Mouse (Mus musculus): Measurements from ENCODE around the gene Tubb3. TPM values are rescaled to one million over a fixed set of nuclear protein-coding genes. Genes with fewer than 3 reads are reported as not detected.
"Not testable (repeated sequence)": the region's sequence is repeated elsewhere in the genome, so short reads cannot be mapped to it uniquely, and the experiment has no call there.

Gene Tubb3
- polyA plus RNA-seq, 1 experiment from 2014 or later, result 55.7 TPM

DNA sequence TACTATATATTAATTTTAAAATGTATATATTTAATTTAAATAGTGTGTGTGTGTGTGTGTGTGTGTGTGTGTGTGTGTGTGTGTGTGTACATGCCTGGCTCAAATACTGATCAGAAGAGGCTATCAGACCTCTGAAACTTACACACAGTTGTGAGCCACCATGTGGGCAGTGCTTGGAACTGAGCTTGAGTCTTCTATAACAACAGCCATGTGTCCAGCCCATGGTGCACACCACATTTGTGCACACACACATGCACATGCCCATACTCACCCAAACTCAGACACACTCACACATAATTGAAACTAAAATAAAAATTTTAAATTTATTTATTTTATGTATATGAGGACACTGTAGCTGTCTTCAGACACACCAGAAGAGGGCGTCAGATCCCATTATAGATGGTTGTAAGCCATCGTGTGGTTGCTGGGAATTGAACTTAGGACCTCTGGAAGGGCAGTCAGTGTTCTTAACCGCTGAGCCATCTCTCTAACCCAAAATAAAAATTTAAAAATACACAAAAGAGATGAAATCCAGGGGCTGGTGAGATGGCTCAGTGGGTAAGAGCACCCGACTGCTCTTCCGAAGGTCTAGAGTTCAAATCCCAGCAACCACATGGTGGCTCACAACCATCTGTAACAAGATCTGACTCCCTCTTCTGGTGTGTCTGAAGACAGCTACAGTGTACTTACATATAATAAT, 3.9 kb downstream of the Tubb3 start:
- H3K4me3 ChIP-seq (replicated peaks); H3K9ac ChIP-seq; H3K9me3 ChIP-seq; H3K27ac ChIP-seq; ATAC-seq (ENCODE audit: insufficient read depth, low FRiP score, low read depth); H3K36me3 ChIP-seq; H3K4me2 ChIP-seq: not testable (repeated sequence)
- Histone ChIP-seq H3K4me1 (peaks cover 13% of the 10 kb centered on the region; the same call in 1 of the 2 replicates), H3K27me3 (replicated peaks) (peaks cover 39% of the 10 kb centered on the region)
- 76% methylated on average over 5 of the region's 5 CpGs for WGBS

- H3K36me3 ChIP-seq, result no peaks in the 10 kb centered on the region
- H3K9ac ChIP-seq, result no peak overlapping the region
- WGBS, result 82% methylated on average over 8 of the region's 8 CpGs
- H3K4me1 ChIP-seq, result peaks cover 9% of the 10 kb centered on the region; the same call in 1 of the 2 replicates
- H3K27me3 ChIP-seq (replicated peaks), result peaks cover 27% of the 10 kb centered on the region
- H3K27ac ChIP-seq, result no peak overlapping the region
- no peaks in the 10 kb centered on the region for H3K9me3 ChIP-seq
- peak; percentile 27; the same call in 1 of the 2 replicates for ATAC-seq (ENCODE audit: insufficient read depth, low FRiP score, low read depth)
- H3K4me3 ChIP-seq (replicated peaks), result no peak overlapping the region
- H3K4me2 ChIP-seq, result no peak overlapping the region
Observed at GRCm38 (mm10) chr8:123415967-123416943, 5.0 kb downstream of the Tubb3 start.

- Histone ChIP-seq H3K27me3 (replicated peaks) (peaks cover 20% of the 10 kb centered on the region), H3K9ac (no peak overlapping the region), H3K36me3 (no peaks in the 10 kb centered on the region), H3K27ac (no peak overlapping the region), H3K4me2 (no peak overlapping the region), H3K9me3 (no peaks in the 10 kb centered on the region), H3K4me3 (replicated peaks) (no peak overlapping the region), H3K4me1 (0 out of 2 replicates have a peak, but pooled peaks cover under 1% of the 10 kb centered on the region)
- WGBS, result 72% methylated on average over 8 of the region's 8 CpGs
- ATAC-seq (ENCODE audit: insufficient read depth, low FRiP score, low read depth), result no peak
Observed at GRCm38 (mm10) chr8:123416944-123417555, 5.8 kb downstream of the Tubb3 start.

DNA sequence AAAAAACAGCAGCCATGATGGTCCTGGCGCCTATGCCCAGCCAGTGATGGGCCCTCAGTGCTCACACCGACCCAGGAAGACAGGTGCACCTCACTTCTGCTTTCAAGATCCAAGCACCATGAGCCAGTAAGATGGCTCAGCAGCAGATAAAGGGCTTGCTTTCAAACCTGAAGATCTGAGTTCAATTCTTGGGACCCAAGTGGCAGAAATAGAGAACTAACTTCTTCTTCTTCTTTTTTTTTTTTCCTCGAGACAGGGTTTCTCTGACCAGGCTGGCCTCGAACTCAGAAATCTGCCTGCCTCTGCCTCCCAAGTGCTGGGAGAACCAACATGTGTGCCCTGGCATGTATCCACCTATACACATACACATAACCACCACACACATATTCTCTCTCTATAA, 8.5 kb downstream of the Tubb3 start:
- H3K27ac ChIP-seq, result no peak overlapping the region
- H3K9me3 ChIP-seq, result no peaks in the 10 kb centered on the region
- H3K4me3 ChIP-seq (replicated peaks), result no peak overlapping the region
- no peaks in the 10 kb centered on the region for H3K36me3 ChIP-seq
- ATAC-seq (ENCODE audit: insufficient read depth, low FRiP score, low read depth), result no peak
- H3K9ac ChIP-seq, result no peak overlapping the region
- H3K27me3 ChIP-seq (replicated peaks), result no peaks in the 10 kb centered on the region
- WGBS, result 79% methylated on average over 4 of the region's 4 CpGs
- H3K4me2 ChIP-seq, result no peak overlapping the region
- H3K4me1 ChIP-seq, result peaks cover 3% of the 10 kb centered on the region; the same call in 1 of the 2 replicates

- no peaks in the 10 kb centered on the region for H3K9me3 ChIP-seq
- no peaks in the 10 kb centered on the region for H3K36me3 ChIP-seq
- H3K4me2 ChIP-seq, result no peak overlapping the region
- peaks cover 3% of the 10 kb centered on the region; the same call in 1 of the 2 replicates for H3K4me1 ChIP-seq
- no peaks in the 10 kb centered on the region for H3K27me3 ChIP-seq (replicated peaks)
- H3K4me3 ChIP-seq (replicated peaks), result no peak overlapping the region
- no peak overlapping the region for H3K27ac ChIP-seq
- no peak overlapping the region for H3K9ac ChIP-seq
- ATAC-seq (ENCODE audit: insufficient read depth, low FRiP score, low read depth), result no peak
- 91% methylated on average over 34 of the region's 34 CpGs for WGBS
Observed at GRCm38 (mm10) chr8:123420525-123421281, 9.5 kb downstream of the Tubb3 start.

DNA sequence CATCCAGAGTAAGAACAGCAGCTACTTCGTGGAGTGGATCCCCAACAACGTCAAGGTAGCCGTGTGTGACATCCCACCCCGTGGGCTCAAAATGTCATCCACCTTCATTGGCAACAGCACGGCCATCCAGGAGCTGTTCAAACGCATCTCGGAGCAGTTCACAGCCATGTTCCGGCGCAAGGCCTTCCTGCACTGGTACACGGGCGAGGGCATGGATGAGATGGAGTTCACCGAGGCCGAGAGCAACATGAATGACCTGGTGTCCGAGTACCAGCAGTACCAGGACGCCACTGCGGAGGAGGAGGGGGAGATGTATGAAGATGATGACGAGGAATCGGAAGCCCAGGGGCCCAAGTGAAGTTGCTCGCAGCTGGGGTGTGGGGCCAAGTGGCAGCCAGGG, 10.1 kb downstream of the Tubb3 start:
- Histone ChIP-seq H3K4me2 (no peak overlapping the region), H3K27ac (no peak overlapping the region), H3K4me1 (peaks cover 3% of the 10 kb centered on the region; the same call in 1 of the 2 replicates), H3K9me3 (no peaks in the 10 kb centered on the region), H3K27me3 (replicated peaks) (no peaks in the 10 kb centered on the region), H3K9ac (no peak overlapping the region), H3K4me3 (replicated peaks) (no peak overlapping the region), H3K36me3 (no peaks in the 10 kb centered on the region)
- no peak for ATAC-seq (ENCODE audit: insufficient read depth, low FRiP score, low read depth)
- 85% methylated on average over 19 of the region's 19 CpGs for WGBS

GRCm38 (mm10) chr8:123422056-123422780, 11.0 kb downstream of the Tubb3 start:
- Histone ChIP-seq H3K4me3 (replicated peaks) (peak overlapping the region; percentile 23; the same call in 1 of the 2 replicates), H3K36me3 (no peaks in the 10 kb centered on the region), H3K4me1 (peaks cover 3% of the 10 kb centered on the region; the same call in 1 of the 2 replicates), H3K9ac (no peak overlapping the region), H3K9me3 (peaks cover 6% of the 10 kb centered on the region; the same call in 1 of the 2 replicates), H3K4me2 (peak overlapping the region; percentile 53), H3K27ac (no peak overlapping the region), H3K27me3 (replicated peaks) (no peaks in the 10 kb centered on the region)
- WGBS, result 11% methylated on average over 17 of the region's 17 CpGs
- no peak for ATAC-seq (ENCODE audit: insufficient read depth, low FRiP score, low read depth)

DNA sequence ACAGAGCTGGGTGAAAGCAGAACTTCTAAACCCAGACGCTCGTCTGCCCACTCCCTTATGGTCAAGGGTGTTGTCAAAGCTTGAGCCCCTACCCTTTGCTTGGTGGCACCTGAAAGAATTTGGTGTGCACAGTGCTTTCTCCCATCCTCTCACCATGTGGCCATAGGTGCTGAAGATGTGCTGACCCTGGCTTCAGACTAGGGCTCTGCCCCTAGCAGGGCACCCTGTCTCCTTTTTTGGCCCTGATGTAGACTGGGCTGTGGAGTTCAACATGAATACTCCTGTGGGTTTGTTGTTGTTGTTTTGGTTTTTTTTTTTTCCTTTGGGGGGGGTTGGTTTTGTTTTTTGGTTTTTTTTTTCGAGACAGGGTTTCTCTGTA, 11.5 kb downstream of the Tubb3 start:
- 17% methylated on average over 3 of the region's 3 CpGs for WGBS
- H3K27ac ChIP-seq, result no peak overlapping the region

DNA sequence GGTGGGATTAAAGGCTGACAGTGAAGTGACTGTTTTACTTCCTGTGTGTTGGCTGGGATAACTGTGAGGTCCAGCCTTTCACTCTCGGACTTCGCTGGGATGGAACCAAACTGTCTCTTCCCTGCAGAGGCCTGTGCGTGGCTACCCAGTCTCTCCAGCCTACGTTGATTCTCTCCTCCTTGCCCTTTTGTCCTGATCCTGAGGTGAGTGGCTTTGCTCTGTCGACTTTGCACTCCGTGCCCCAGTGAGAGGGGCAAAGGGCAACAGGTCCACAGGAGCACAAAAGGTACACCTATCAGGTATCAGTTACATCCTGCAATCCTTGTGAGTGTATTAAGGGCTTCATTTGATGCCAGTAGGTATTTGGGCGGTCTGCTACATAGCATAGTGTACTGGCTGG, 12.2 kb downstream of the Tubb3 start, which contains the start of gene Def8:
Gene Def8 (plus strand): TSS at position 87 of the 400 bp plus-strand sequence.
- WGBS, result 75% methylated on average over 7 of the region's 7 CpGs
- no peaks in the 10 kb centered on the region for H3K27me3 ChIP-seq (replicated peaks)
- no peak within 1 kb of the TSS for H3K9ac ChIP-seq
- H3K4me3 ChIP-seq (replicated peaks), result peak within 1 kb of the TSS; percentile 23; the same call in 1 of the 2 replicates
- ATAC-seq (ENCODE audit: insufficient read depth, low FRiP score, low read depth), result no peak
- no peak within 1 kb of the TSS for H3K27ac ChIP-seq
- peak within 1 kb of the TSS; percentile 53 for H3K4me2 ChIP-seq
- no peaks in the 10 kb centered on the region for H3K36me3 ChIP-seq
- H3K9me3 ChIP-seq, result peaks cover 6% of the 10 kb centered on the region; the same call in 1 of the 2 replicates
- H3K4me1 ChIP-seq, result peaks cover 3% of the 10 kb centered on the region; the same call in 1 of the 2 replicates

More for the DNA sequence above, 11.5 kb downstream of the Tubb3 start:
- Histone ChIP-seq H3K4me3 (replicated peaks) (no peak overlapping the region), H3K9me3 (peaks cover 6% of the 10 kb centered on the region; the same call in 1 of the 2 replicates), H3K4me2 (peak overlapping the region; percentile 53), H3K9ac (no peak overlapping the region), H3K27me3 (replicated peaks) (no peaks in the 10 kb centered on the region), H3K36me3 (no peaks in the 10 kb centered on the region), H3K4me1 (peaks cover 3% of the 10 kb centered on the region; the same call in 1 of the 2 replicates)
- ATAC-seq (ENCODE audit: insufficient read depth, low FRiP score, low read depth), result no peak
